Mouse (Mus musculus) ES-Bruce4 (cell line): Measurements from ENCODE around the gene Hoxc13.

Experiments used
- CTCF ChIP-seq: IDR thresholded peaks from one replicate; pipeline ENCODE4 v1.8.1; 2011; ENCODE audit warnings: low read depth, low read length
- EP300 ChIP-seq: IDR thresholded peaks from 2 replicates; pipeline ENCODE4 v1.6.1; 2011; ENCODE audit warnings: low read depth, low read length; ENCODE audit not compliant: insufficient read depth
- POLR2A ChIP-seq: IDR thresholded peaks from one replicate; pipeline ENCODE4 v1.8.1; 2011; ENCODE audit warnings: low read length; ENCODE audit not compliant: insufficient read depth

- TF ChIP-seq EP300, result no peak
- TF ChIP-seq POLR2A, result no peak
- no peak for TF ChIP-seq CTCF
Measured at GRCm38 (mm10) chr15:102910038-102910437, 10.9 kb upstream of the Hoxc13 start.
